Mouse (Mus musculus): ENCODE measurements around the gene Chchd1.

- TF ChIP-seq EP300 (IDR thresholded peaks at IDR 0.05; ENCODE audit: low read depth) (no peak), CTCF (IDR thresholded peaks at IDR 0.05; ENCODE audit: low read depth) (no peak)
Observed at GRCm38 (mm10) chr14:20725660-20726339, 23.0 kb downstream of the Chchd1 start.
